Mouse (Mus musculus) cerebellum, adult (tissue): ENCODE measurements around the gene Olfr311.

Source experiments
- ATAC-seq: cut with Nextera tagmentation; 2 replicates; pipeline ENCODE4 v1.9.2; 2017; ENCODE audit warnings: mild to moderate bottlenecking, moderate library complexity, mixed read lengths; ENCODE audit not compliant: insufficient number of reproducible peaks, low FRiP score, low TSS enrichment

The Olfr311 gene

GRCm38 (mm10) chr11:58867954-58868330, 28.9 kb downstream of the Olfr311 start:
- no peak for ATAC-seq

- no peak for ATAC-seq
Measured at GRCm38 (mm10) chr11:58870961-58871360, 31.9 kb downstream of the Olfr311 start.

GRCm38 (mm10) chr11:58883756-58884155, 44.7 kb downstream of the Olfr311 start:
- ATAC-seq = no peak

GRCm38 (mm10) chr11:58890511-58890910, 51.5 kb downstream of the Olfr311 start:
- ATAC-seq = no peak
